17 mouse cellular contexts compared by ENCODE assay signal in genomic region chr1:59370355-59370950, GRCm38 (mm10).
"Had no signal": no experiment of that assay in that cellular context is flagged by ENCODE, and none has a peak within 500 bp of the region (broad histone marks: within the 10 kb centered on the region; RNA-seq: fewer than 3 reads in every experiment).

No protein-coding gene starts in this region.

- H3K4me3 ChIP-seq: kidney, embryonic 15.5 days; limb, embryonic 10.5 days; limb, embryonic 13.5 days; liver, embryonic 13.5 days; megakaryocyte, embryonic 14.5 days had no signal

- H3K36me3 ChIP-seq: kidney, embryonic 15.5 days; limb, embryonic 10.5 days; limb, embryonic 13.5 days; liver, embryonic 13.5 days had no signal

- H3K27me3 ChIP-seq: liver, embryonic 13.5 days had no signal

- H3K9me3 ChIP-seq: kidney, embryonic 15.5 days; limb, embryonic 10.5 days; limb, embryonic 13.5 days; liver, embryonic 13.5 days had no signal

- H3K27ac ChIP-seq: kidney, embryonic 15.5 days; limb, embryonic 13.5 days; liver, embryonic 13.5 days; macrophage had no signal

- ATAC-seq: lung, postnatal 0 days had no signal

- DNase-seq: kidney, adult 11 months; kidney, adult 8-10 months; kidney, postnatal 10 days; kidney, postnatal 36 days; layer of hippocampus, postnatal 36 days; liver; liver, embryonic 13.5 days; lung, embryonic 14.5 days; midbrain, embryonic 14.5 days; thymus, adult 18-20 months; thymus, postnatal 14 days had no signal

- H3K9ac ChIP-seq: kidney, embryonic 15.5 days; limb, embryonic 13.5 days; liver, embryonic 13.5 days; lung, embryonic 14.5 days had no signal
